Mouse (Mus musculus): Measurements from ENCODE around the gene Coa7. TPM values are rescaled to one million over a fixed set of nuclear protein-coding genes. Genes with fewer than 3 reads are reported as not detected.
A peak's percentile ranks its signal among the peaks of the same experiment; 100 is the strongest.

Gene Coa7
- polyA plus RNA-seq, 1 experiment from 2014 or later, result 62.2 TPM

- WGBS (ENCODE audit: insufficient replicate concordance), result 47% methylated on average over 5 of the region's 5 CpGs
These were observed 36.2 kb downstream of the Coa7 start for GRCm38 (mm10) chr4:108364111-108364476.

DNA sequence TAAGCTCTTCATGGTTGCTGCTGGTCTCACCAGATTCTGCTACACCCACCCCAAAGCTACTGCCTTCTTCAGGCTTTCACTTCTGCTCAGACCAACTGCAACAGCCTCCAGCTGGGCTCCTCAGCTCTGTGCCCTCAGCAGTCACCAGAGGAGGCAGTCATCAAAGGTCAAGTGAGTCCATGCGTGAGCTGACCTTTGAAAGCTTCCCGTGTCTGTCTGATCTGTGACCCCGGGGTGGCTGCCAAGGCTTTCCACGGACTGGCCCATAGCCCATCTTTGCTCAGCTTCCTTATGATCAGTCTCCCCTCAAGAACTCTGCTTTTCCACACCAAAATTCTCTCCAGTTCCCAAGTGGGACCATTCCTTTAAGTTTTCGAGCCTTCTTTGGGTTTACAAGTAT lies 41.3 kb downstream of the Coa7 start:
- TF ChIP-seq EP300 (IDR thresholded peaks at IDR 0.05; ENCODE audit: low read depth) (no peak), CTCF (IDR thresholded peaks at IDR 0.05; ENCODE audit: low read depth) (peak; percentile 34; the same call in 1 of the 2 replicates)
- Histone ChIP-seq H3K4me3 (ENCODE audit: low read depth, low read length) (no peak overlapping the region), H3K9ac (replicated peaks) (no peak overlapping the region), H3K4me1 (ENCODE audit: insufficient read depth) (0 out of 2 replicates have a peak, but pooled peaks cover 2% of the 10 kb centered on the region), H3K36me3 (replicated peaks; ENCODE audit: insufficient read depth, low read length) (no peaks in the 10 kb centered on the region), H3K4me2 (ENCODE audit: low read depth, low read length) (no peak overlapping the region), H3K27ac (ENCODE audit: low read depth) (0 out of 2 replicates have a peak overlapping the region, but pooled peaks have one; percentile 25), H3K9me3 (ENCODE audit: low read length) (no peaks in the 10 kb centered on the region), H3K27me3 (ENCODE audit: insufficient read depth, low read length) (no peaks in the 10 kb centered on the region)
- peak; percentile 67 for DNase-seq
- WGBS (ENCODE audit: insufficient replicate concordance), result 30% methylated on average over 5 of the region's 5 CpGs
- ATAC-seq, result peak; percentile 89

More at GRCm38 (mm10) chr4:108364111-108364476, 36.2 kb downstream of the Coa7 start:
- Histone ChIP-seq H3K27me3 (ENCODE audit: insufficient read depth, low read length) (no peaks in the 10 kb centered on the region), H3K36me3 (replicated peaks; ENCODE audit: insufficient read depth, low read length) (no peaks in the 10 kb centered on the region), H3K4me1 (ENCODE audit: insufficient read depth) (peaks cover 13% of the 10 kb centered on the region), H3K4me2 (ENCODE audit: low read depth, low read length) (no peak overlapping the region), H3K9me3 (ENCODE audit: low read length) (no peaks in the 10 kb centered on the region), H3K4me3 (ENCODE audit: low read depth, low read length) (no peak overlapping the region), H3K27ac (ENCODE audit: low read depth) (peak overlapping the region; percentile 94), H3K9ac (replicated peaks) (no peak overlapping the region)
- ATAC-seq (no peak; the same call in 1 of the 2 replicates), DNase-seq (no peak)
- peak; percentile 17; the same call in 1 of the 2 replicates for TF ChIP-seq EP300 (IDR thresholded peaks at IDR 0.05; ENCODE audit: low read depth)
- no peak for TF ChIP-seq CTCF (IDR thresholded peaks at IDR 0.05; ENCODE audit: low read depth)

DNA sequence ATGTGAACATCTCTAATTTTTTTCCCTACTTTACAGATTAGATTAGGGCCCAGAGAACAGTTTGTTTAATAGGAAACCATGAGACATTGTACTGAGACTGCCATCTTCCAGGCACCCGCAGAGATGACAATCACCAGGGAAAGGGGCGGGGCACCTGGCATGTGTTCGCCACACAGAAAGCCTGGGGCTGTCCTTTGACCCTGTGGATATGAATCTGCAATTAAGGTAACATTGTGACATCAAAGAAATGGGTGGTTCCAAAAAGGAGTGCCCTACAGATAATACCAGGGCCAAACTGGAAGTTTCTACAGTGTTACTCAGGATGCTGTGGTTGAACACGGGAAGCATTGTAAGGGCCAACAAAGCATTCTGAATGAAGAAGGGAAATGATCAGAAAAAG lies 42.5 kb downstream of the Coa7 start:
- Histone ChIP-seq H3K4me2 (ENCODE audit: low read depth, low read length) (no peak overlapping the region), H3K4me1 (ENCODE audit: insufficient read depth) (0 out of 2 replicates have a peak, but pooled peaks cover 2% of the 10 kb centered on the region), H3K9me3 (ENCODE audit: low read length) (no peaks in the 10 kb centered on the region), H3K27me3 (ENCODE audit: insufficient read depth, low read length) (no peaks in the 10 kb centered on the region), H3K36me3 (replicated peaks; ENCODE audit: insufficient read depth, low read length) (no peaks in the 10 kb centered on the region), H3K9ac (replicated peaks) (no peak overlapping the region), H3K27ac (ENCODE audit: low read depth) (no peak overlapping the region), H3K4me3 (ENCODE audit: low read depth, low read length) (no peak overlapping the region)
- ATAC-seq (no peak), DNase-seq (no peak)
- no peak for TF ChIP-seq EP300 (IDR thresholded peaks at IDR 0.05; ENCODE audit: low read depth)
- no peak for TF ChIP-seq CTCF (IDR thresholded peaks at IDR 0.05; ENCODE audit: low read depth)
- 33% methylated on average over 4 of the region's 4 CpGs for WGBS (ENCODE audit: insufficient replicate concordance)

DNA sequence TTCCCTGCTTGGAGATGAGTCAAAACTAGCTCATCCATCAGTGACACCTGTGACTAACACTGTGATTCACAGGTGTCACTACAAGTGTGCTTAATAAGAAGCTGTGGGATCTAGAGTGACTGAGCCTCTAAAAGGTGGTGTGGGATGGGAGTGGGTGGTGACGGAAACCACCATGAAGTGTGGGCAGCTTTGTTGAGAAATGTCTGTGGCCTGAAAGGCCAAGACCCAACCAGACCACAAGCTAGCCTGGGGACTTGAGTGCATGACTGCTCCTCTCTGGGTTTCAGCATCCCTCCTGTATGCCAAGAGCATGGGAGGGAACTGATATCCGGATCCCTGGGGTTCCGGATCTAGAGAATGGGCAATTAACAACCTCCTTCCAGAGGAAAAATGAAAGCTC lies 43.5 kb downstream of the Coa7 start:
- H3K4me2 ChIP-seq (ENCODE audit: low read depth, low read length), result no peak overlapping the region
- 0 out of 2 replicates have a peak, but pooled peaks cover 2% of the 10 kb centered on the region for H3K4me1 ChIP-seq (ENCODE audit: insufficient read depth)
- H3K36me3 ChIP-seq (replicated peaks; ENCODE audit: insufficient read depth, low read length), result no peaks in the 10 kb centered on the region
- no peaks in the 10 kb centered on the region for H3K9me3 ChIP-seq (ENCODE audit: low read length)
- no peak overlapping the region for H3K9ac ChIP-seq (replicated peaks)
- no peak overlapping the region for H3K27ac ChIP-seq (ENCODE audit: low read depth)
- 70% methylated on average over 3 of the region's 3 CpGs for WGBS (ENCODE audit: insufficient replicate concordance)
- TF ChIP-seq EP300 (IDR thresholded peaks at IDR 0.05; ENCODE audit: low read depth), result no peak
- no peak for TF ChIP-seq CTCF (IDR thresholded peaks at IDR 0.05; ENCODE audit: low read depth)
- no peak overlapping the region for H3K4me3 ChIP-seq (ENCODE audit: low read depth, low read length)
- DNase-seq, result no peak
- no peak for ATAC-seq
- H3K27me3 ChIP-seq (ENCODE audit: insufficient read depth, low read length), result no peaks in the 10 kb centered on the region

DNA sequence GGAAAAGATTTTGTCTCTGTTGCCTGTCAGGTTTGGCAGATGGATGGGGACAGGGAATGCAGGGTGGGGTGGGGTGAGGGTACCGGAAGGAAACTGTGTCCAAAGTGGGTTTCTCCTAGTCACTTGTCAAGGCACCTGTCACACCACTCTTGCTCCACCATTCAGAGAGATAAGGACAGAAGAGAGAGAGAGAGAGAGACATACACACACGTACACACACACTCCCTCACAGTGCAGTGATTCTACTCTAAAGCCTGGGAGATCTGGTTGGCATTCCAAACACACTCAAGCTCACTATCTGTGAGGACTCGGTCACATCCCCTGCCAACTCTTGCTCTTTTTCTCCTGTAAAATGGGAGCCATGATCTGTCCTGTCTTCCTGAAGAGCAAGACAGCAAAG lies 44.2 kb downstream of the Coa7 start:
- no peak overlapping the region for H3K27ac ChIP-seq (ENCODE audit: low read depth)
- no peak overlapping the region for H3K4me2 ChIP-seq (ENCODE audit: low read depth, low read length)
- H3K9ac ChIP-seq (replicated peaks), result no peak overlapping the region
- H3K4me1 ChIP-seq (ENCODE audit: insufficient read depth), result 0 out of 2 replicates have a peak, but pooled peaks cover 2% of the 10 kb centered on the region
- H3K4me3 ChIP-seq (ENCODE audit: low read depth, low read length), result no peak overlapping the region
- no peaks in the 10 kb centered on the region for H3K9me3 ChIP-seq (ENCODE audit: low read length)
- no peaks in the 10 kb centered on the region for H3K27me3 ChIP-seq (ENCODE audit: insufficient read depth, low read length)
- ATAC-seq (no peak), DNase-seq (no peak)
- TF ChIP-seq EP300 (IDR thresholded peaks at IDR 0.05; ENCODE audit: low read depth) (no peak), CTCF (IDR thresholded peaks at IDR 0.05; ENCODE audit: low read depth) (no peak)
- WGBS (ENCODE audit: insufficient replicate concordance), result 58% methylated on average over 3 of the region's 3 CpGs
- no peaks in the 10 kb centered on the region for H3K36me3 ChIP-seq (replicated peaks; ENCODE audit: insufficient read depth, low read length)

DNA sequence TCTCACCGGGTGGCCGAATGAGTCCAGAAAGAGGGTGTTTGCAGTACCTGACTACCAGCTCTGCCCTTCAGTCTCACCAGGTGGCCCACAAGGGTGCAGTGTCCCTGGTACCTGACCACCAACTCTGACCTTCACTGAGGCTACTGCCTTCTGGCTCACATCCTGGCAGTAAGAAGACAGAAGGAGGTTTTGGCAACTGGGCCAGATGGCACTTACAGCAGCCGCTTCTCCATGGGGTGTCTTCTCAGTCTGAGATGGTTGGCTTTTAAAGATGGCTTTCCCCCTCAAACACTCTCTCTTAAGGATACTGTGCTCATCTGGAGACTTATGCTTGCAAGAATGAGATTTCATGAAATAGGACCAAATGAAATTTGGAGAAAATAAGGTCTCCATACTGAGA lies 51.5 kb downstream of the Coa7 start:
- ATAC-seq, result no peak
- DNase-seq, result no peak
- Histone ChIP-seq H3K4me3 (ENCODE audit: low read depth, low read length) (no peak overlapping the region), H3K4me2 (ENCODE audit: low read depth, low read length) (no peak overlapping the region), H3K27me3 (ENCODE audit: insufficient read depth, low read length) (peaks cover 19% of the 10 kb centered on the region), H3K9ac (replicated peaks) (no peak overlapping the region), H3K36me3 (replicated peaks; ENCODE audit: insufficient read depth, low read length) (no peaks in the 10 kb centered on the region), H3K27ac (ENCODE audit: low read depth) (no peak overlapping the region), H3K4me1 (ENCODE audit: insufficient read depth) (peaks cover 3% of the 10 kb centered on the region), H3K9me3 (ENCODE audit: low read length) (no peaks in the 10 kb centered on the region)
- TF ChIP-seq CTCF (IDR thresholded peaks at IDR 0.05; ENCODE audit: low read depth) (no peak), EP300 (IDR thresholded peaks at IDR 0.05; ENCODE audit: low read depth) (no peak)
- 73% methylated on average over 3 of the region's 3 CpGs for WGBS (ENCODE audit: insufficient replicate concordance)

DNA sequence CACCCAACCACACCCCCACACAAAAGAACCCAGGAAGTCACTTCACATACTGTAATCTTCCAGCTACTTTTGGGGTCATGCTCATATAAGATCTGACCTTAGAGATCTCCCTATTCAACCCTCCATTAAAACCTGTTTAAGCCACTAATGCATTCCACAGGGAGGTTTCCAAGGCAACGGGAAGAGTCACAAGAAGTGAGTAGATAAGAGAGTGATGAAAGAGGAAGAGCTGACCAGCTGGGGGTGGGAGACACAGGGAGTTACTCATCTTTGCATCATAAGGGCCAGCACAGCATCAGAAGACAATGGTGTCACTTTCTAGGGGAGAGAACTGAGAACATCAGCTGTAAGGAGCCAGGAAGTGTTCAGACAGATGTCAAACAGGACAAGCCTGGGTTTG lies 52.2 kb downstream of the Coa7 start:
- peaks cover 3% of the 10 kb centered on the region for H3K4me1 ChIP-seq (ENCODE audit: insufficient read depth)
- no peak for ATAC-seq
- no peaks in the 10 kb centered on the region for H3K9me3 ChIP-seq (ENCODE audit: low read length)
- H3K4me3 ChIP-seq (ENCODE audit: low read depth, low read length), result no peak overlapping the region
- peaks cover 19% of the 10 kb centered on the region for H3K27me3 ChIP-seq (ENCODE audit: insufficient read depth, low read length)
- H3K36me3 ChIP-seq (replicated peaks; ENCODE audit: insufficient read depth, low read length), result no peaks in the 10 kb centered on the region
- TF ChIP-seq EP300 (IDR thresholded peaks at IDR 0.05; ENCODE audit: low read depth) (no peak), CTCF (IDR thresholded peaks at IDR 0.05; ENCODE audit: low read depth) (no peak)
- no peak overlapping the region for H3K27ac ChIP-seq (ENCODE audit: low read depth)
- DNase-seq, result no peak
- no peak overlapping the region for H3K4me2 ChIP-seq (ENCODE audit: low read depth, low read length)
- H3K9ac ChIP-seq (replicated peaks), result no peak overlapping the region
- WGBS (ENCODE audit: insufficient replicate concordance), result 17% methylated on average over 1 of the region's 1 CpGs
